Mouse (Mus musculus) spleen, adult 2 months (tissue): Measurements from ENCODE around the gene Six1. TPM values are rescaled to one million over a fixed set of nuclear protein-coding genes. Genes with fewer than 3 reads are reported as not detected.
A peak's percentile ranks its signal among the peaks of the same experiment; 100 is the strongest.

Source experiments
- DNase-seq, 2 experiments: peaks; one replicate each; pipeline versions ENCODE4 v3.0.0 to v3.0.0-alpha.2; 2012 to 2021; ENCODE audit warnings: low spot score in 2 of 2, low read depth in 1 of 2
- H3K27ac ChIP-seq: fragments of 200-500 bp; 2 replicates; pipeline ENCODE4 v1.5.1; 2012; ENCODE audit warnings: low read length, inconsistent platforms; ENCODE audit not compliant: insufficient read depth
- H3K27me3 ChIP-seq: fragments of 200-500 bp; 2 replicates; pipeline ENCODE4 v1.6.1; 2012; ENCODE audit warnings: mild to moderate bottlenecking, moderate library complexity, low read length, inconsistent platforms; ENCODE audit not compliant: control insufficient read depth, insufficient read depth
- H3K36me3 ChIP-seq: fragments of 200-500 bp; 2 replicates; pipeline ENCODE4 v1.6.1; 2012; ENCODE audit warnings: mild to moderate bottlenecking, low read length, inconsistent platforms; ENCODE audit not compliant: control insufficient read depth, insufficient read depth
- H3K4me1 ChIP-seq: fragments of 200-500 bp; 2 replicates; pipeline ENCODE4 v1.6.1; 2011; ENCODE audit warnings: inconsistent platforms; ENCODE audit not compliant: control insufficient read depth, insufficient read depth, insufficient read length
- H3K4me3 ChIP-seq: fragments of 200-500 bp; 2 replicates; pipeline ENCODE4 v1.5.1; 2011; ENCODE audit warnings: mild to moderate bottlenecking, inconsistent platforms; ENCODE audit not compliant: insufficient read depth, insufficient read length; ENCODE audit errors: extremely low read depth
- CTCF ChIP-seq: fragments of 200-500 bp; IDR thresholded peaks from 2 replicates; pipeline ENCODE4 v1.5.1; 2011; ENCODE audit warnings: mild to moderate bottlenecking, inconsistent platforms; ENCODE audit not compliant: insufficient read depth, insufficient read length, insufficient replicate concordance; ENCODE audit errors: extremely low read depth
- POLR2A ChIP-seq: fragments of 200-500 bp; IDR thresholded peaks from 2 replicates; pipeline ENCODE4 v1.6.1; 2011; ENCODE audit warnings: low read depth, low read length, inconsistent platforms
- WGBS: fragments of 180-500 bp; shearing (Covaris S2); methylation state at CpG from one replicate; pipeline ENCODE4 v1.1.7; 2018; 5-methylcytosine and 5-hydroxymethylcytosine counted together
- polyA plus RNA-seq: library from polyadenylated mRNA; depleted of rRNA; stranded (reverse); fragments of >200 nt; gene quantifications from 2 replicates; pipeline ENCODE4 v1.2.3, GENCODE M21; 2012

The Six1 gene
- polyA plus RNA-seq, 1 experiment = not detected

DNA sequence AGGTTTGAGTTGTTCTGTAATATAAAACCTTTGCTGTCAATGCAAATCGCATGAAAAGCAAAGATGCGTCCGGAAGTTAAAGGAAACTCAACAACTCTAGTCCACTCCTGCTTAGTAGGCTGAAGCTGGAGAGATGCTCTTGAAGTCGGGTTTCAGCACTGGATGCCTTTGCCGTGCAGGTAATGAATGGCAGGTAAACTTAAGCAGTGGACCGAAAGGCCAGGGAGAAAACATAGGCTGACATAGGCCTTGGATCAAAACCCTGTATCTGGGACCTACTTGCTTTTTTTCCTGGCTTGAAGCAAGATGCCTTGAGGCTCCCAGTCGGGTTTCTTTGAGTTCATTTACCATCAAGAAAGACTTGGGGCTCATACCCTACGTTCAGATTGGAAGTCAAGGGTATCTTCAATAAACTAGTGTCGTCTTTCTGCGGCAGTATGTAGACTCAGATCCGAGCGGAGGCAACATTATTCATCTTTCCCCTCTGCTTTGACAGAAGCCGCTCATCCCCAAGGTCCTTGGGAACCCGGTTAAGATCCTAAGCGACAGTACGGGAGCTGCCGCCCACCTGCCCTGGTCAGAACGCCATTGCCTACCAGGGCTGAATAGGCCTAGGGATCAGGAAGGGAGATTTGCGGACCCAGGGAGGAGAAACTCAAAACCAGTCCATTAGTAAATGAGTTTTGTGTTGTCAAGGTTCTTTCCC lies 4.0 kb downstream of the Six1 start:
- Histone ChIP-seq H3K4me1 (peaks cover 13% of the 10 kb centered on the region), H3K27ac (no peak overlapping the region), H3K4me3 (no peak overlapping the region), H3K36me3 (no peaks in the 10 kb centered on the region), H3K27me3 (peaks cover 35% of the 10 kb centered on the region)
- WGBS = 10% methylated on average over 19 of the region's 19 CpGs
- no peak for DNase-seq
- TF ChIP-seq POLR2A = no peak
- no peak for TF ChIP-seq CTCF

DNA sequence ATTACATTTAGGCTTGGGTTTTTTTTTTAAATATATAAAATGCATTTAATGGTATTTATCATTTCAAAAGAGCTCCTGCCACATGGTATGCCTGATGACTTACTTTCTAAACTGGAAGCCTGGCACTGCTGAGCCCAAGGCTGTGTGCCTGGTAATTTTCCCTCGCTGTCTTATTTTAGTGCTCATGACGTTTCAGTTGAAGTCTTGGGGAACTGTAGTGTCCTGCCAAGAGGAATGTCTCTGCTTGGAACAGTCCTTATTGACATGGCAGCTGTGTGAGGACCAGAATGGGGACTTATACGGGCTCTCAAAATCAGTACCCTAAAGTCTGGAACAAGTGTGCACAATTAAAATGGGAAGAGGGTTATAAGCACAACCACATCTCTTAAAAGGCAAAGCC lies 5.2 kb downstream of the Six1 start:
- TF ChIP-seq POLR2A = no peak
- no peak for TF ChIP-seq CTCF
- Histone ChIP-seq H3K27me3 (peaks cover 39% of the 10 kb centered on the region), H3K36me3 (no peaks in the 10 kb centered on the region), H3K4me1 (peaks cover 10% of the 10 kb centered on the region; the same call in 1 of the 2 replicates), H3K27ac (no peak overlapping the region), H3K4me3 (no peak overlapping the region)
- 8% methylated on average over 3 of the region's 3 CpGs for whole genome bisulfite sequencing
- no peak for DNase-seq

DNA sequence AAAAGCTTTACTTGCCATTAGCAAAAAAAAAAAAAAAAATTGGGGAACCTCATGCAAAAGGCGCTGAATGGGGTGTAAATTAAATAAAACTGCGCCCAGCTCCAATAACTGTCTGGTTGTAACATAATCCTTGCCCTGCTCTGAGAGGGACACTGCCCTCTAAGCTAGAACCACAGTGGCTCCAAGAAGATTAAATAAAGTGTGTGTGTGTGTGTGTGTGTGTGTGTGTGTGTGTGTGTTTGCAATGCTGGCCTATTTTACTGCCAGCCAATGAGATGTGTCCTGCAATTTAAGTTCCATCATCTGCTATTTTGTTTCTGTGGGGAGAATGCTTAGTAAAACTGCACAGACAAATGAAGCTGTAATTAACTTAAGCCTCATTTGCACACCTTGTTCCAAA lies 6.1 kb downstream of the Six1 start:
- TF ChIP-seq POLR2A (no peak), CTCF (no peak)
- H3K27me3 ChIP-seq = peaks cover 42% of the 10 kb centered on the region
- WGBS = 23% methylated on average over 2 of the region's 2 CpGs
- H3K4me1 ChIP-seq = peaks cover 9% of the 10 kb centered on the region; the same call in 1 of the 2 replicates
- H3K4me3 ChIP-seq = no peak overlapping the region
- no peak for DNase-seq
- H3K36me3 ChIP-seq = no peaks in the 10 kb centered on the region
- H3K27ac ChIP-seq = no peak overlapping the region

DNA sequence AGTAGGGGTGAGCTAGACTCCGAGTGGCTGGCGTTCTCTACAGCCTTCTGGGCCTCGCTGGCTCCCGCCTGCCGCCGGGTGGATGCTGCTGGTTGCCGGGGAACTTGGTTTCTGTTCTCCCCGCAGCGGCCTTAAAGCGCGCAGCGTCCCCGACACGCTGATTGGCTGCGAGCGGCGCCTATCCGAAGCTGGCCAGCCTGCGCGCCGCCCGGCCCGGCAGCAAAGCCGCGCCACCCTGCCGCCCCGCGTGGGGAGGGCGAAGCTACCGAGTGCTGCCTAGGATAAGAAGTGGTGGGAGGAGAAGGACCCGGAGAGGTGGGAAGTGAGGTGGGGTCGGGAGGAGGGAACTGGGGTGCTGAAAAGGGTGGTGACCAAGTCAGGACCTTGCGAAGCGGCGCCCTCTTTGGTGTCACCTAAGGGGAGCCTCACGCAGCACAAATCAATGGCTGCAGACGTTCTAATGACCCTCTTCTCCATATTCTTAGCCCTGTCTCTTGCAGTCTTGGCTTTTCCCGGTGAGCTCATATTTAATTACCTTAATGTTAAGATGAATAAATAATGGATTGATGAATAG lies 7.0 kb downstream of the Six1 start:
- Histone ChIP-seq H3K4me1 (peaks cover 9% of the 10 kb centered on the region; the same call in 1 of the 2 replicates), H3K27me3 (peaks cover 38% of the 10 kb centered on the region), H3K27ac (no peak overlapping the region), H3K4me3 (peak overlapping the region; percentile 34; the same call in 1 of the 2 replicates), H3K36me3 (no peaks in the 10 kb centered on the region)
- under 1% methylated on average over 38 of the region's 38 CpGs for WGBS
- TF ChIP-seq CTCF (no peak), POLR2A (no peak)
- peak in 1 of 2 experiments; percentile 23 for DNase-seq

DNA sequence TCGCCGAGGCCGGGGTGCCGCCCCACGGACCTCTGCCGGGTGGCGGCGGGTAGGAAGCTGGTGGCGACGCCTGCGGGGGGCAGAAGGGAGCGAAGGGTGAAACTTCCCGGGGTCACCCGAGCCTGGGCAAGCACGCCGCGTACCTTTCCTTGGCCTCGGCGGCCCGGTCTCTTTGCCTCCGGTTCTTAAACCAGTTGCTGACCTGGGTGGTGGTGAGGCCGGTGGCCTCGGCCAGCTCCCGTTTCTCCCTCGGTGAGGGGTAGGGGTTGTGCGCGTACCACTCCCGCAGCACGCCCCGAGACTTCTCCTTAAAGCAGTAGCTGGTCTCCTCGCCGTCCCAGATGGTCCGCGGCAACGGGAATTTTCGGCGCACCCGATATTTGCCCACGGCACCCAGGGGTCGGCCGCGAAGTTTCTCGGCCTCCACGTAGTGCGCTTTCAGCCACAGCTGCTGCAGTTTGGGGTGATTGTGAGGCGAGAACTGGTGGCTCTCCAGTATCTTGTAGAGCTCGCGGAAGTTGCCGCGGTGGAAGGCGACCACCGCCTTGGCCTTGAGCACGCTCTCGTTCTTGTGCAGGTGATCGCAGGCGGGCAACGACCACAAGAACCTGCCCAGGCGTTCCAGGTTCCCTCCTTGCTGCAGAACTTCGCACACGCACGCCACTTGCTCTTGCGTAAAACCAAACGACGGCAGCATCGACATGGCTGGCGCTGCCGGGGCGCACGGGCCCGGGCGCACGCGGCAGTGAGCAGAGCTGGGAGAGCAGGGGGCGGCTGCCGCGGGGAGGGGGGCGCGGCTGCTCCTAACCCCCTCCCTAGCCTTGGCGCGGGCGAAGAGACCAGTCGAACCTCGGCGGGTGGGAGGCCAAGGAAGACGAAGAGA lies 7.7 kb downstream of the Six1 start:
- no peak for DNase-seq
- 2% methylated on average over 84 of the region's 85 CpGs for WGBS
- TF ChIP-seq POLR2A = no peak
- no peak for TF ChIP-seq CTCF
- Histone ChIP-seq H3K4me1 (peaks cover 9% of the 10 kb centered on the region; the same call in 1 of the 2 replicates), H3K4me3 (peak overlapping the region; percentile 34; the same call in 1 of the 2 replicates), H3K36me3 (no peaks in the 10 kb centered on the region), H3K27ac (no peak overlapping the region), H3K27me3 (peaks cover 41% of the 10 kb centered on the region)

DNA sequence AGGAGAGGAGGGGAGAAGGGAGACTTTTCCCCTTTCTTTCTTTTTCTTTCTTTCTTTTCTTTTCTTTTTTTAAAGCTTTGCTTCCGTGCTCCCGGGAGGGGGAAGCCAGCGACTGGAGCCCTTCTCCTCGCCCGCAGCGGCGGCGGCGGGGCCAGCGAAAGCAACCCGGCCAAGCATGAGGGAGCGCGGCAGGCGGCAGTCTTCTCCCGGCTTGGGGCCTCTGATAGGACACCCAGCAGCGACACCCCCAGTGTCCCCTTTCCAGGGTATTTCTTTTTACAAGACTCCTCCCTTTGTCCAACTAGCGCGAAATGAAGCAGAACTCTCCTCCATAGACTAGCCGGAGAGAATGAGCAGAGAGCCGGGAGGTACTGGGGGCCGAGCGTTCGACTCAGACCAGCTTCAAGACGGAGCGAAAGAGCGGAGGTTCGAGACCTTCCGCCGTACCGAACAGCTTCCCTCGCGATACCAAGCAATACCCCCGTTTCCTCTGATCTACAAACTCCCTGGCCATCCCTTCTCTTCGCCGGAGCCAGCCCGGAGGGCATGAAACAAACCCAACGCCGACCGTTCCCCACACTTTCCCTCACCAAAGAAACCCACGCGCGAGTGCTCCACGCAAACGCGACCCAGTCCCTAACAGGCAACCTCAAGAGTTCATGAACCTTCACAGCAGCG lies 8.5 kb downstream of the Six1 start:
- Histone ChIP-seq H3K36me3 (no peaks in the 10 kb centered on the region), H3K27me3 (peaks cover 40% of the 10 kb centered on the region), H3K4me1 (peaks cover 9% of the 10 kb centered on the region; the same call in 1 of the 2 replicates), H3K27ac (no peak overlapping the region), H3K4me3 (peak overlapping the region; percentile 11; the same call in 1 of the 2 replicates)
- TF ChIP-seq CTCF (no peak), POLR2A (no peak)
- 2% methylated on average over 46 of the region's 46 CpGs for WGBS
- no peak for DNase-seq
